Mouse (Mus musculus): ENCODE data around the gene Tcf25.

- TF ChIP-seq CTCF (IDR thresholded peaks at IDR 0.05; ENCODE audit: borderline replicate concordance, insufficient read depth, low read length), result no peak
- no peak for TF ChIP-seq POLR2A (IDR thresholded peaks at IDR 0.05; ENCODE audit: low read depth, low read length)
Observed at GRCm38 (mm10) chr8:123342911-123343310, 30.6 kb upstream of the Tcf25 start.
